Mouse (Mus musculus) ES-E14 (cell line): ENCODE results near the gene Cldn10. TPM values are rescaled to one million over a fixed set of nuclear protein-coding genes. Genes with fewer than 3 reads are reported as not detected.
"Not testable (repeated sequence)": the region's sequence is repeated elsewhere in the genome, so short reads cannot be mapped to it uniquely, and the experiment has no call there.

Experiments used
- DNase-seq: peaks from one replicate; pipeline ENCODE4 v3.0.0-alpha.2; 2013; ENCODE audit warnings: low read depth, low spot score
- H3K27ac ChIP-seq: 2 replicates; pipeline ENCODE4 v1.5.1; 2012; ENCODE audit warnings: low read depth, mild to moderate bottlenecking, low read length, moderate library complexity, mixed read lengths; ENCODE audit not compliant: poor library complexity, insufficient read depth, severe bottlenecking
- H3K36me3 ChIP-seq: 2 replicates; pipeline ENCODE4 v1.6.1; 2012; ENCODE audit warnings: mild to moderate bottlenecking, low read length, moderate library complexity, mixed read lengths; ENCODE audit not compliant: control insufficient read depth, poor library complexity, insufficient read depth, severe bottlenecking
- H3K4me1 ChIP-seq, 2 experiments: fragments of 150-350 bp in 1 of 2; sonication (generic) in 1 of 2; 2 replicates each; pipeline ENCODE4 v1.6.1; 2012; ENCODE audit warnings: low read length in 2 of 2, mild to moderate bottlenecking in 1 of 2, mixed read lengths in 1 of 2; ENCODE audit not compliant: control insufficient read depth in 2 of 2, insufficient read depth in 2 of 2, poor library complexity in 1 of 2
- H3K4me3 ChIP-seq, 2 experiments: fragments of 150-350 bp in 1 of 2; sonication (generic) in 1 of 2; 2 replicates each; pipeline ENCODE4 v1.5.1; 2012; ENCODE audit warnings: low read length in 2 of 2, low read depth in 1 of 2, mild to moderate bottlenecking in 1 of 2, mixed read lengths in 1 of 2; ENCODE audit not compliant: insufficient read depth in 1 of 2, poor library complexity in 1 of 2, severe bottlenecking in 1 of 2
- H3K9ac ChIP-seq: 2 replicates; pipeline ENCODE4 v1.6.1; 2012; ENCODE audit warnings: low read depth, mild to moderate bottlenecking, low read length, mixed read lengths; ENCODE audit not compliant: poor library complexity, insufficient read depth, severe bottlenecking
- H3K9me3 ChIP-seq: fragments of 150-350 bp; sonication (generic); 2 replicates; pipeline ENCODE4 v1.6.1; 2012; ENCODE audit warnings: low read depth, mild to moderate bottlenecking, low read length; ENCODE audit not compliant: control insufficient read depth, insufficient read depth
- CHD2 ChIP-seq: IDR thresholded peaks from 2 replicates; pipeline ENCODE4 v1.6.1; 2014; ENCODE audit warnings: mild to moderate bottlenecking, low read depth, low read length, inconsistent platforms
- HCFC1 ChIP-seq: IDR thresholded peaks from 2 replicates; pipeline ENCODE4 v1.6.1; 2012; ENCODE audit warnings: low read length, inconsistent platforms, borderline replicate concordance; ENCODE audit not compliant: insufficient read depth
- MAFK ChIP-seq: IDR thresholded peaks from 2 replicates; pipeline ENCODE4 v1.6.1; 2014; ENCODE audit warnings: mild to moderate bottlenecking, low read depth, low read length, inconsistent platforms; ENCODE audit not compliant: insufficient read depth
- ZC3H11A ChIP-seq: IDR thresholded peaks from 2 replicates; pipeline ENCODE4 v1.6.1; 2012; ENCODE audit warnings: low read depth, mild to moderate bottlenecking, inconsistent platforms, low read length, borderline replicate concordance
- ZNF384 ChIP-seq: IDR thresholded peaks from 2 replicates; pipeline ENCODE4 v1.6.1; 2012; ENCODE audit warnings: low read depth, low read length, inconsistent platforms
- in situ Hi-C, 2 experiments: fragments of 600-800 bp; cut with MboI; formaldehyde crosslinking; loops; one replicate each; pipeline ENCODE4 v1.15.1; 2025; ENCODE audit warnings: low sequenced_read_pairs in 2 of 2, inconsistent platforms in 1 of 2; ENCODE audit not compliant: unreplicated experiment in 2 of 2
- total RNA-seq: library from RNA; depleted of rRNA; stranded (reverse); fragments of 300-350 nt; gene quantifications from 2 replicates; pipeline ENCODE4 v1.2.3, GENCODE M21; 2012

Cldn10 gene
- total RNA-seq, 1 experiment = 0.09 TPM

DNA sequence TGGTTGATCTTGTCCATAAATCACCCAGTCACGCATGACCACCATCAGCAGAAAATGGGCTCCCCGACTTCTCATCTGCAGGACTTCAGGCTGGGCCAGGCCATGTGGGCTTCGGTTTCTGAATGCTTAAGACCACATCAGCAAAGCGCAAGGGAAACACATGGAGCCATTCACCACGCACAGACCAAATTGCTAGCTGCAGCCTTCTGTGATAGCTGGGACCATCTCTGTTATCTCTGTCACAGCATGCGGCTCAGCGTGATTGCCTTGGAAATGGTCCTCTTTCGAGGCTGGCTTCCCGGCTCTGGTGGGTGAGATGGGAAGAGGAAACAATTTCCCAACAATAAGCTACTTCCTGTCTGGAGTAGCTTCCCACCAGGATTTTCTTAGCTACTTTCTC, 12.2 kb downstream of the Cldn10 start:
- no peak overlapping the region for H3K4me3 ChIP-seq
- peaks cover 0 to 10% of the 10 kb centered on the region in 2 experiments; a peak in 3 of 4 replicates for H3K4me1 ChIP-seq
- no peak for DNase-seq

DNA sequence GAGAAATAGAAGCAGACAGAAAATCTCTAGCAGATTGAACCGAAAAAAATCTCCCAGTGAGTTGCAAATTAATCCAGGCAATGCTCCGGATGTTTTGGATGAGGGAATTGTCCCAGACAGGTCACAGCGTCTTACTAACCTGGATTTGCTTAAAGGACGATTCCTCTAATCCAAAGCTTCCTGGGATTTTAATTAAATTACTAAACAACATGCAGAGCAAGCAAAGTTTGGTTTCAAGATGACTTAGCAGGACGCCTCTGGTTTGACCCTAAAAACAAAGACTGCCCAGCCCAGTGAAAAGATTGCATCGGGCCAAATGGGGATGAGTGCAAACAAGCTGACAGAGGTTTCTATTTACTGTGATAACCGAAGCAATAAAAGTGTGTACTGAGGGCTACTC, 16.2 kb downstream of the Cldn10 start:
- H3K4me3 ChIP-seq = peak overlapping the region in 1 of 2 experiments; percentile 6; a peak in 1 of 4 replicates
- H3K36me3 ChIP-seq = no peaks in the 10 kb centered on the region
- no peak for TF ChIP-seq HCFC1
- TF ChIP-seq ZNF384 = no peak
- TF ChIP-seq CHD2 = no peak
- no peak for TF ChIP-seq ZC3H11A
- no peak for TF ChIP-seq MAFK
- H3K27ac ChIP-seq = no peak overlapping the region
- H3K4me1 ChIP-seq = 0 out of 4 replicates have a peak, but pooled peaks cover 0 to 1% of the 10 kb centered on the region in 2 experiments
- no peaks in the 10 kb centered on the region for H3K9me3 ChIP-seq
- no peak overlapping the region for H3K9ac ChIP-seq
- DNase-seq = no peak
- in situ Hi-C loops = loop anchor here (25.0 kb wide), 1 partner anchor 592 kb away; no protein-coding TSS in a partner anchor

More for the DNA sequence above, 12.2 kb downstream of the Cldn10 start:
- Histone ChIP-seq H3K36me3 (no peaks in the 10 kb centered on the region), H3K9me3 (no peaks in the 10 kb centered on the region), H3K9ac (no peak overlapping the region), H3K27ac (no peak overlapping the region)
- TF ChIP-seq ZNF384 = no peak
- no peak for TF ChIP-seq ZC3H11A
- TF ChIP-seq HCFC1 = no peak
- TF ChIP-seq CHD2 = no peak
- no peak for TF ChIP-seq MAFK
- in situ Hi-C loops = loop anchor here (25.0 kb wide), 1 partner anchor 588 kb away; no protein-coding TSS in a partner anchor

DNA sequence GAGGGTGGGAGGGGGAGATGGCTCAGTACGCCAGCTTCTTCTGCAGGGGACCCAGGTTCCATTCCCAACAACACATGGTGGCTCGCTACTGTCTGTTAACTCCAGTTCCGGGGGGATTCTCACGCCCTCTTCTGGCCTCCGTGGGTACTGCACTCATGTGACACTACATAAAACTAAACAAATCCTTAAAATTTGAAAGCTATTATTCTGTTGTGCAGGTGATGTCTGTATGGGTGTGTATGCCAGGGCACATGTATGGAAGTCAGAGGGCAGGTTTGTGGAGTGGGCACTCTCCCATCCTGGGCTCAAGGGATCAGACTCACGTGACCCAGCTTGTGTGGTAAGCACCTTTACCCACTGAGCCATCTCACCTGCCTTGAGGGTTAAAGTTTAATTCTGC, 16.6 kb downstream of the Cldn10 start:
- TF ChIP-seq CHD2 = no peak
- TF ChIP-seq ZNF384 = no peak
- TF ChIP-seq ZC3H11A = peak; percentile 44; the same call in 1 of the 2 replicates
- no peak for TF ChIP-seq HCFC1
- no peak for TF ChIP-seq MAFK
- Histone ChIP-seq H3K27ac (no peak overlapping the region), H3K9me3 (no peaks in the 10 kb centered on the region), H3K4me1 (0 out of 4 replicates have a peak, but pooled peaks cover 0 to 1% of the 10 kb centered on the region in 2 experiments), H3K36me3 (no peaks in the 10 kb centered on the region), H3K9ac (no peak overlapping the region), H3K4me3 (peak overlapping the region in 1 of 2 experiments; percentile 6; a peak in 1 of 4 replicates)
- in situ Hi-C loops = loop anchor here (25.0 kb wide), 1 partner anchor 592 kb away; no protein-coding TSS in a partner anchor
- peak; percentile 51 for DNase-seq

- 0 out of 4 replicates have a peak, but pooled peaks cover 0 to 1% of the 10 kb centered on the region in 2 experiments for H3K4me1 ChIP-seq
- no peaks in the 10 kb centered on the region for H3K9me3 ChIP-seq
- no peak overlapping the region for H3K9ac ChIP-seq
- in situ Hi-C loops = loop anchor here (25.0 kb wide), 1 partner anchor 595 kb away; no protein-coding TSS in a partner anchor
- H3K27ac ChIP-seq = no peak overlapping the region
- TF ChIP-seq CHD2 (no peak), MAFK (no peak), HCFC1 (no peak), ZC3H11A (no peak), ZNF384 (no peak)
- DNase-seq = no peak
- no peak overlapping the region for H3K4me3 ChIP-seq
- H3K36me3 ChIP-seq = no peaks in the 10 kb centered on the region
These were observed 19.9 kb downstream of the Cldn10 start for GRCm38 (mm10) chr14:118807653-118808052.

GRCm38 (mm10) chr14:118808183-118808582, 20.5 kb downstream of the Cldn10 start:
- H3K36me3 ChIP-seq, H3K4me1 ChIP-seq, H3K4me3 ChIP-seq, H3K9me3 ChIP-seq, H3K27ac ChIP-seq, DNase-seq, H3K9ac ChIP-seq: not testable (repeated sequence)
- in situ Hi-C loops = loop anchor here (25.0 kb wide), 1 partner anchor 596 kb away; no protein-coding TSS in a partner anchor
